Mouse (Mus musculus) heart, postnatal 4 days (tissue): ENCODE measurements around the gene Pxmp4. TPM values are rescaled to one million over a fixed set of nuclear protein-coding genes. Genes with fewer than 3 reads are reported as not detected.

Experiments used
- DNase-seq: peaks from one replicate; pipeline ENCODE4 v3.0.0; 2021
- total RNA-seq, 2 experiments: library from RNA; stranded (reverse); gene quantifications; 2 replicates each; pipeline ENCODE4 v1.2.3; 2021

Gene Pxmp4
- total RNA-seq, 2 experiments from 2014 or later: 14.5 to 20.4 TPM

DNA sequence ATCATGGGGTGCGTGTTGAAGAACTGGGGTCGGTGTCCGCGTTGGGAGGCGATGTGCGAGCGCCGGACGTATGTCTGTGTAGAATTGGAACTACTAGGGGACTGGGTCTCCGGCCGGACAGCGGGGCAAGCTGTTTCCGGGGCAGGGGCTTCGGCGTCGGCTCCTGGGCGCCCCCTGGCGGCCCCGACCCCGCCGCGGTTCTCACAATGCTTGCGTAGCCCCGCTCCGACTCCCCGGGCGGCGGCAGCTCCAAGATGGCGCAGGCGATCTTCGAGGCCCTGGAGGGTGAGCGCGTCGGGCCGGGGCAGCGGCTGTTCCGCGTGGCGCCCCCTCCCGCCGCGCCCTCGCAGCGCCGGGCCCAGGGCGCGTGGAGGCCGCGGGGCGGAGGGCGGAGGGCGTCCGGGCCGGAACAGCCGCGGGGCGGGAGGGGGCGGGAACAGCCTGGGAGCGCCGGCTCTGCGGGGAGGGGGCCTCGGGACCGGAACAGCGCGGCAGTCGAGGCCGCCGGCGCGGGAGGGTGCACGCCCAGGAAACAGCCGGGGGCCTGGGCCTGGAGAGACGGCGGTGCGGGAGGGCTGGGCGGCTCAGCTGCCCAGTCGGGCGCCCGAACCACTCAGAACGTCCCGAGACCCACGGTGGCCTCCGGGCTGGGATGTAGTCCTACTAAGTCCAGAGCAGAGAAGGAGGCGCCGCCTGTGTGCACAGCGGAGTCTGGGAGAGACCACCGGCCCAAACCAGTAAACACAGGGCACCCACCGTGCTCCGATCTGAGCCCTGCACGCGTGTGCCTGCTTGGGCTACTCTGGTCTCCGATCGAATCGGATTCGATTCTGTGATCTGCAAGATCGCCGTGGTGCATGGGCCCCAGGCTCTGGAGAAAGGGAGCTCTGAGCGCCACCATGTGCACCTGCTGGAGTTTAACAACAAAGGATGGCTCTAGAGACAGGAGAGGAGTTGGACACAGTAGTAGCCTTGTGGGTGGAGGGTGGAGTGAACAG lies 9.9 kb upstream of the Pxmp4 start, which contains the start of the genes Zfp341 and 4930519P11Rik:
Gene Zfp341 (plus strand): TSS at position 180 of the 998 bp plus-strand sequence.
Gene 4930519P11Rik (minus strand): TSS at position 320 of the 998 bp plus-strand sequence.
- DNase-seq: peak; percentile 93

- DNase-seq: no peak
These were observed 5.7 kb upstream of the Pxmp4 start for GRCm38 (mm10) chr2:154609050-154609767.

DNA sequence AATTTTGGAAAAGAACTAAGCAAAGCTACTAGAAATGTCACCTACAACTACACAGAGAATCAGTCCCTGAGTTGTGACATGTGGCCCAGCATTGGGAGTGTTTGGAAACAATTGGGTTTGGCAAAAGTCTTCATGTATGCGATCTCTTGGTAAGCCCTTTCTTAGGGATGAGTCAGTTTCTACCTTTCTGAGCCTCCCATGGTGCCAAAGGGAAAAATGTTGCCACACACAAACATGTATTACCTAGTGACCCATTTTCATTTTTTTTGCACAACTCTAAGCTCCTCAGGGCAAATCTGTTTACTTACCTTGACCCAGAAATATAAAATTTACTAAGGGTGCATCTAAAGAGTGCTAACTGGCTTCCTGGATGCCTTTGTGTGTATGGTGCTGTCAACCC lies 3.5 kb upstream of the Pxmp4 start:
- DNase-seq: no peak

DNA sequence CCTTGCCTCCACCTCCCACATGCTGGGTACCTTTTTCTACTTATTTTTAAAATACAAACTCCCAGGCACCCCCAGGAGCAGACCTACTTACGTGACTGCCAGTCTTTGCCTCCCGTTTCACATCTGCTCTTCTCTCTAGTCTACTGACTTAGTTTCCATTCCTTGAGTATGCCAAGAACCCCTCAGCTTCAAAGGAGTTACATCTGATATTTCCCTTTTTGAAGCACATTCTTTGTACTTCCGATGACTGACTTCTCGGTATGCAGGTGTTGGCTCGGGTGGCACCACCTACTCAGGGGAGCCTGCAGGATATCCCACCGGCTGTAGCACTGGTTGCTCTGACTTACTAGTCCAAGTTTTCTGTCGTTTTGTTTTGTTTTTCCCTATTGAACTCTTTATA lies 648 bp upstream of the Pxmp4 start:
- DNase-seq: no peak

- DNase-seq: no peak
These were observed 386 bp downstream of the Pxmp4 start for GRCm38 (mm10) chr2:154603007-154603637.

GRCm38 (mm10) chr2:154601324-154601723 lies 2.2 kb downstream of the Pxmp4 start:
- DNase-seq: no peak

DNA sequence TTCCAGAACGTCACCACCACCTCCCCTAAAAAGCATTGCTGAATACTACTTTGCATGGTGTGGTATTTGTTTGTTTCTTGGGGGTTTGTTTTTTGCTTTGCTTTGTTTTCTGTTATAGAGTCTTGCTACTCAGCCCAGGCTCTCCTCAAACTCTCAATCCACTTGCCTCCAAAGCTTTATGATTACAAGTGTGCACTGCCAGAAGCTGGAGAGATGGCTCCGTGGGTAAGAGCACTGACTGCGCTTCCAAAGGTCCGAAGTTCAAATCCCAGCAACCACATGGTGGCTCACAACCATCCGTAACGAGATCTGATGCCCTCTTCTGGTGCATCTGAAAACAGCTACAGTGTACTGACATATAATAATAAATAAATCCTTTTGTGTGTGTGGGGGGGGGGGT lies 2.9 kb downstream of the Pxmp4 start:
- no peak for DNase-seq

- no peak for DNase-seq
These were observed 6.1 kb downstream of the Pxmp4 start for GRCm38 (mm10) chr2:154597399-154597798.

GRCm38 (mm10) chr2:154595775-154596174 lies 7.7 kb downstream of the Pxmp4 start:
- DNase-seq: peak; percentile 40

- DNase-seq: peak; percentile 49
These were observed 10.5 kb downstream of the Pxmp4 start for GRCm38 (mm10) chr2:154593025-154593424.

- DNase-seq: no peak
These were observed 12.3 kb downstream of the Pxmp4 start for GRCm38 (mm10) chr2:154591239-154591638.

- DNase-seq: no peak
These were observed 14.5 kb downstream of the Pxmp4 start for GRCm38 (mm10) chr2:154589051-154589450.

GRCm38 (mm10) chr2:154586405-154586804 lies 17.1 kb downstream of the Pxmp4 start:
- DNase-seq: peak; percentile 64

- no peak for DNase-seq
These were observed 18.4 kb downstream of the Pxmp4 start for GRCm38 (mm10) chr2:154584931-154585601.

DNA sequence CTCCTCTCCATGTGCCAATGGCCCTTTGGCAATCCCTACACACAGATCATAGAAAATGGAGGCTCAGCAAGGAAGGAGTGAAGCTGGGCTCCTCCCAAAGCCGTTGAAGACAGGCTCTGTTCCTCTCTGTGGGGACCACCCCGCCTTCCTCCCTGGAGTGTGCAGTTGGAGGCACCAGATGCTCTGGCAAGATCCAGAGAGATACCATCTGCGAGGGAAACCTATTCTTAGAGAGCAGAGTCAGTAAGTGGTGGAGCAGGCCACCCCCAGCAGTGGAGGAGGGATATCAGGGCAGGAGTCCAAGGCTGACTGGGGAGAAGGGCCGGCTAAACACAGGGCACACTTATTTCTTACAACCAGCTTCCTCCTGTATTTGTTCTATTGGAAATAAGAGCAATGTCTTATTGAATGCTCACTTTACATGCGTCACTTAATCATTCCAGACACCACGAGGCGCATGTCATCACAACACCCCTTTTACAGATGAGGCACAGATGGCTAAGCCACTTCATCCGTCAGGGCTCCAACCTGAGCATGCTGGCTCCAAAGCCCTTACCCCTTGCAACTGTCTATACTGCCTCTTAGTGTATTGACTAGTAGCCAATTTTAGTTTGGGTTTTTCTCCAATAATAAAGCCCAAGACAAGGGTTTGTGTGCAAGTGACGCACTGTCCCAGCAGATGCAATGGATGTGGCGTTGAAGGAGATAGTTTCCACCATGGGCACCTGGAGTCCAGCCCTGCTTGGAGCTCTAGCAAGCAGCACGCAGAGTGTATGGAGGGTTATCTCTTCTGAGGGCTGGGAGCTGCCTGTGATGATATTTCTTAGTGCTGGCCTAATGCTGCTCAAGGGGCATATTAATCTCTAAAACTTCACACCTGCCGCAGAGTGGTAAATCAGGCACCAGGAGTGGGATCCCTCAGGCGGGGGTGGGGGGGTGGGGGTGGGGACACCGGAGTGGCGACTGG lies 19.3 kb downstream of the Pxmp4 start:
- DNase-seq: peak; percentile 21

DNA sequence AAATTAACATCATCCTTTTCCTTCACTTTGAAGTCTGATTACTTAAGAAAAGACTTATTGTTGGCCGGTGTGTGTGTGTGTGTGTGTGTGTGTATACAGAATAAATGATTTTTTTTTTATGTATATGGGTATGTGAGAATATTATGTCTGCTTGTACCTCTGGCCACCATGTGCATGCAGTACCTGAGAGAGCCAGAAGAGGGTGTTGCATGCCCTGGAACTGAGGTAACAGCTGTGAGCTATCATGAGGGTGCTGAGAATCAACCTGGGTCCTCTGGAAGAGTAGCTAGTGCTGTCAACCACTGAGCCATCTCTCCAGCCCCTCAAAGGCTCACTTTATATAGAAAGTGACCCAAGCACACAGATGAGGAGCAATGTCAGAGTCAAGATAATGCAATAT lies 22.1 kb downstream of the Pxmp4 start:
- DNase-seq: no peak

GRCm38 (mm10) chr2:154580586-154580985 lies 22.9 kb downstream of the Pxmp4 start:
- peak; percentile 52 for DNase-seq

GRCm38 (mm10) chr2:154577744-154578067 lies 25.8 kb downstream of the Pxmp4 start:
- DNase-seq: no peak

DNA sequence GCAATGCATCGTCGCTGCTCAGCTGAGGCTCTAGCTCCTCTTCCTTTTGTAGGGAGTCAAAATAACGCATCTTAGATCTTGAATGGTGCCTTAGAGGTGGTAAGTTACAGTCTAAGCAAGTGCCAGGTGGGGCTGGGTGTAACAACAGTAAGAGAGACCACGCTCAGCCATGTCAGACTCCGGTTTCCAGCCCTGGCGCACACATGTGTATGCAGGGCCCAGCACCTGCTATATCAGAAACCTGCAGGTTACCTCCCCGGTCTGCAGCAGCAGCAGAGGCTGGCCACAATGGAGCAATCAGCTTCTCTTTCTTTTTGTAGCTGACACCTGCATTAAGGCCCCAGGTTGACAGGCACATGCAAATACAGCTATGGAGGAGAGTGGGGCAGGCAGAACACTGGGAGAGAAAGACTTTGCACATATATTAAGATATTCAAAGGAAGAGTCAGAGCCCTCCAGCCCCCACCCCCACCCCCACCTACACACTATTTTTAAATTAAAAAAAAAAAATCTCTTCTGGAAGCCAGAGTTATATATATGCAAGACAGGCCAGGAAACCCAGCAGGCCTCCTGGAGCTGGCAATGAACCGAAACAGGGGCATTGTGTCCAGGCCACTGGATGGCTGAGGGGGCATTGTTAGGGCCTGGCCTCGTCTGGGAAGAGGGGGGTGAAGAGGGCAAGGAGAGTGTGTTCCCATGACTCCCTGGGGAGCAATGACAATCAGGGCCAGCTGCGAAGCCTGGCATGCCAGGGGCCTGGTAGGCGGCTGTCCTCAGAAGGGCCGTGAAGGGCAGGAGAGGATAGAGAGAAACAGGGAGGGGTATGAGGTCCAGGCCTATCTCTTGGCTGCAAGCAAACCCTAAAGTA lies 26.4 kb downstream of the Pxmp4 start:
- DNase-seq: no peak

DNA sequence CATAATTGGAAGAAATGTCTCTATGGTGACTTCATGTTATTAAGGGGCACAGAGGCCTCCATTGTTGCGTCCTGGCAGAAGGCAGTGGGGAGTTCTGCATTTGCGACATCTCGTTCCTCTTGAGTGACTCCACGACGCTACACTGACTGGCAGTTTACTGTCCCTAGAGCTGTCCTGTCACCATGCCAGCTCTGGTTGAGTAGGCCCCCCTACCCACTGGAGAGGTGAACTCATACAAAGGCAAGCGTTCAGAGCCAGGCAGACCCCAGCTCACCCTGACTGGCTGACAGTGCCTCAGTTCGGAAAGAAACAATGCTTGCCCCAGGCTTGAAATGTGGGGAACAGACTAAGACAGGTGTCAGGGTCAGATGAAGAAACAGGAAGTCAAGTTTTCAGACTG lies 29.2 kb downstream of the Pxmp4 start:
- DNase-seq: no peak
